ENCODE assay signal across 35 mouse cellular contexts in the genomic region with DNA sequence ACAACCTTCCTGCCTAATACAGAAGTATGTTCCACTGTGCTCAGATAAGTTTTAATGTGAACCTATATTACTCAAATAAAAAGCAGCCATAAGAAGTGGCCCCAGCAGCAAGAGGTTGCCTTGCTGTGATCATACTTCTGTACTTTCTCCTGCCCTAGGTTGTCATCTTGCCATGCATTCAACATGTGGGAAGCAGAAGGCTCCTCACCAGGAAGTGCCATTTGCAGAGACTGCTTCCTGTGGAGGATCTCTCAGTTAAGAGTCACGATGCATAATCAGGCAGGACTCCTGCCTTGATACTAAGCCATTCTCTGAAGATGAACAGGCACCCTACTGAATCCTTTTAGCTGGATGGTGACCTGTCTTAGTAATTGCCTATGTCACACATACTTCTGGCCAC. TPM values are rescaled to one million over a fixed set of nuclear protein-coding genes. Genes with fewer than 3 reads are reported as not detected.
"Had no signal": no experiment of that assay in that cellular context is flagged by ENCODE, and none has a peak within 500 bp of the region (broad histone marks: within the 10 kb centered on the region; RNA-seq: fewer than 3 reads in every experiment).

No protein-coding gene starts in this region.

- H3K4me2 ChIP-seq: heart, embryonic 11.5 days; heart, embryonic 12.5 days; heart, embryonic 13.5 days; heart, embryonic 15.5 days; hindbrain, embryonic 13.5 days; hindbrain, embryonic 14.5 days; hindbrain, embryonic 15.5 days; intestine, embryonic 15.5 days; kidney, embryonic 15.5 days had no signal

- H3K4me3 ChIP-seq: heart, embryonic 10.5 days; heart, embryonic 12.5 days; heart, embryonic 13.5 days; heart, embryonic 15.5 days; hindbrain, embryonic 10.5 days; hindbrain, embryonic 13.5 days; hindbrain, embryonic 15.5 days; intestine, embryonic 15.5 days; kidney, embryonic 15.5 days; layer of hippocampus, adult 2 months; left cerebral cortex, adult 2 months had no signal

- H3K36me3 ChIP-seq: heart, embryonic 10.5 days; heart, embryonic 12.5 days; heart, embryonic 13.5 days; heart, embryonic 15.5 days; hindbrain, embryonic 10.5 days; hindbrain, embryonic 13.5 days; hindbrain, embryonic 15.5 days; intestine, embryonic 15.5 days; kidney, embryonic 15.5 days had no signal

- H3K4me1 ChIP-seq: hindbrain, embryonic 15.5 days; intestine, embryonic 15.5 days had no signal

- DNase-seq: heart, postnatal 10 days; heart, postnatal 14 days; heart, postnatal 36 days; heart, postnatal 4 days; kidney, adult 11 months; kidney, adult 18-20 months; kidney, adult 2 months; kidney, adult 8-10 months; kidney, adult 9 months; kidney, postnatal 10 days; kidney, postnatal 14 days; kidney, postnatal 25 days; kidney, postnatal 36 days; kidney, postnatal 4 days; layer of hippocampus, adult 9-11 months; layer of hippocampus, postnatal 36 days had no signal

- ATAC-seq: hindbrain, postnatal 0 days; inflammation-experienced regulatory T-cells, adult 6 months; intestine, embryonic 15.5 days; intestine, embryonic 16.5 days; intestine, postnatal 0 days had no signal

- H3K27ac ChIP-seq: heart, embryonic 10.5 days; heart, embryonic 13.5 days; heart, embryonic 15.5 days; hindbrain, embryonic 10.5 days; hindbrain, embryonic 13.5 days; hindbrain, embryonic 14.5 days; hindbrain, embryonic 15.5 days; hindbrain, postnatal 0 days; intestine, embryonic 15.5 days; kidney, embryonic 15.5 days; kidney, postnatal 0 days; layer of hippocampus, adult 2 months; left cerebral cortex, adult 2 months had no signal

- H3K27me3 ChIP-seq: heart, embryonic 12.5 days; heart, embryonic 15.5 days; hindbrain, embryonic 13.5 days; hindbrain, embryonic 15.5 days; intestine, embryonic 15.5 days had no signal

- H3K9ac ChIP-seq: heart, embryonic 12.5 days; heart, embryonic 13.5 days; heart, embryonic 15.5 days; hindbrain, embryonic 13.5 days; hindbrain, embryonic 14.5 days; hindbrain, embryonic 15.5 days; intestine, embryonic 15.5 days; kidney, embryonic 15.5 days had no signal

- H3K9me3 ChIP-seq: heart, embryonic 10.5 days; heart, embryonic 12.5 days; heart, embryonic 13.5 days; heart, embryonic 15.5 days; hindbrain, embryonic 10.5 days; hindbrain, embryonic 13.5 days; hindbrain, embryonic 15.5 days; intestine, embryonic 15.5 days; kidney, embryonic 15.5 days had no signal

RNA-seq across cellular contexts. Expression of a gene that starts 44.5 kb away (rescaled TPM):
- total RNA-seq: hematopoietic stem cell, adult 5-6 weeks had no signal
